Mouse (Mus musculus): ENCODE measurements around the gene Zbtb46. TPM values are rescaled to one million over a fixed set of nuclear protein-coding genes. Genes with fewer than 3 reads are reported as not detected.

The Zbtb46 gene
- polyA plus RNA-seq (2017; shearing (Covaris generic)): 1.9 TPM

GRCm38 (mm10) chr2:181459153-181459672 lies at the start of gene Zbtb46:
TSS of gene Zbtb46 (minus strand) at chr2:181459426.

DNA sequence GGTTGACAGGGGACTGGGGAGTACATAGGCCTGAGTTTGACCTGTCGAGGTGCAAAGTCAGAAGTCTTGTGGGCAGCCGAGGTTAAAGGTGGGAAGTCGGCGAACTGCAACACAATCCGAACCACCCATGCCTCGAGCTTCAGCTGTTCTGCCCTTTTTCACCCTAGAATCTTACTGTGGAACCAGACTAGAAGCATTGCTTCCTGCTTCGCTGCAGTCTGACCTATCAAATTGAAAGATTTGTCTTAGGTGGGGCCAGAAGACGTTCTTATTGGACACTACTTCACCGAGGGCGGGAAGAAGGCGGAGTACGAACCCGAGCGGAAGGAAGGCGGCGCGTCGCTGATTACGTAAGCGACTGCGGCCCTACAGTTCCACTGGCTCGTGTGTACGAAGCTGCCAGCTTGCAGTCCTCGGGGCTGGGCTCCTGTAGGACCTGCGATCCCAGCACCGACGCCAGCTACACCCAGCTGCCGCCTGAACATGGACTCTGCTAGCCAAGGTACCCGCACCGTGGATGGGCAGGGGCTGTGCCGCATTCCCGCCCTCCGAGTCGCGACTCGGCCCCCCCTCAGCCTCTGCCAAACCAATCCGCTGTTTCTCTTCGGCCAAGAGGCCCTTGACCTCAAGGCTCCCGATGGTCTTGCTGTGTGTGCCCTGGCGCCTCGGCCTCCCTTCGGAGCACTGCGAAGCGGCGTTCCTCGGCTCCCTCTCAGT lies 37.8 kb upstream of the Zbtb46 start, which contains the start of gene Tpd52l2:
Tpd52l2 (plus strand) TSS at position 312 of the 717 bp plus-strand sequence.

GRCm38 (mm10) chr2:181493156-181493927 lies 34.1 kb upstream of the Zbtb46 start, which contains the start of gene Abhd16b:
TSS of gene Abhd16b (plus strand) at chr2:181493206.

GRCm38 (mm10) chr2:181379778-181380177 lies 79.4 kb downstream of the Zbtb46 start, which contains the start of gene Lime1:
TSS of gene Lime1 (plus strand) at chr2:181380078.

GRCm38 (mm10) chr2:181364860-181365596 lies 94.2 kb downstream of the Zbtb46 start, which contains the start of the genes Zgpat and Arfrp1:
TSS of gene Zgpat (plus strand) at chr2:181364928.
TSS of gene Arfrp1 (minus strand) at chr2:181365404.

Other genes with a start within 250 kb of the Zbtb46 start
- gene Srms, start 246.2 kb downstream of the Zbtb46 start, polyA plus RNA-seq (2017; shearing (Covaris generic)): 1.00 TPM
- gene Fndc11, start 239.4 kb downstream of the Zbtb46 start, polyA plus RNA-seq (2017; shearing (Covaris generic)): 0.68 TPM
- 16.5 TPM for gene Helz2, start 217.4 kb downstream of the Zbtb46 start, polyA plus RNA-seq (2017; shearing (Covaris generic))
- gene Gmeb2, start 171.4 kb downstream of the Zbtb46 start, polyA plus RNA-seq (2017; shearing (Covaris generic)): 10.9 TPM
- not detected for gene Stmn3, start 144.9 kb downstream of the Zbtb46 start, polyA plus RNA-seq (2017; shearing (Covaris generic))
- 78.0 TPM for gene Rtel1, start 139.7 kb downstream of the Zbtb46 start, polyA plus RNA-seq (2017; shearing (Covaris generic))
- gene Zgpat, start 94.5 kb downstream of the Zbtb46 start, polyA plus RNA-seq (2017; shearing (Covaris generic)): 114 TPM
- 169 TPM for gene Arfrp1, start 94.0 kb downstream of the Zbtb46 start, polyA plus RNA-seq (2017; shearing (Covaris generic))
- gene Lime1, start 79.3 kb downstream of the Zbtb46 start, polyA plus RNA-seq (2017; shearing (Covaris generic)): 343 TPM
- gene Abhd16b, start 33.8 kb upstream of the Zbtb46 start, polyA plus RNA-seq (2017; shearing (Covaris generic)): not detected
- gene Tpd52l2, start 37.7 kb upstream of the Zbtb46 start, polyA plus RNA-seq (2017; shearing (Covaris generic)): 93.7 TPM
- 122 TPM for gene Dnajc5, start 61.1 kb upstream of the Zbtb46 start, polyA plus RNA-seq (2017; shearing (Covaris generic))
- gene Uckl1, start 125.5 kb upstream of the Zbtb46 start, polyA plus RNA-seq (2017; shearing (Covaris generic)): 242 TPM
- gene Prpf6, start 132.4 kb upstream of the Zbtb46 start, polyA plus RNA-seq (2017; shearing (Covaris generic)): 120 TPM
- 17.0 TPM for gene Zfp512b, start 133.4 kb upstream of the Zbtb46 start, polyA plus RNA-seq (2017; shearing (Covaris generic))
- 11.0 TPM for gene Samd10, start 139.8 kb upstream of the Zbtb46 start, polyA plus RNA-seq (2017; shearing (Covaris generic))
- gene Gm29797, start 197.6 kb upstream of the Zbtb46 start, polyA plus RNA-seq (2017; shearing (Covaris generic)): not detected
- gene Sox18, start 212.2 kb upstream of the Zbtb46 start, polyA plus RNA-seq (2017; shearing (Covaris generic)): not detected
- 26.7 TPM for gene Tcea2, start 220.9 kb upstream of the Zbtb46 start, polyA plus RNA-seq (2017; shearing (Covaris generic))
- 241 TPM for gene Rgs19, start 234.6 kb upstream of the Zbtb46 start, polyA plus RNA-seq (2017; shearing (Covaris generic))
- gene Lkaaear1, start 239.0 kb upstream of the Zbtb46 start, polyA plus RNA-seq (2017; shearing (Covaris generic)): not detected